Mouse (Mus musculus): Measurements from ENCODE around the gene Klhdc3. TPM values are rescaled to one million over a fixed set of nuclear protein-coding genes. Genes with fewer than 3 reads are reported as not detected.
A peak's percentile ranks its signal among the peaks of the same experiment; 100 is the strongest.

The Klhdc3 gene
- total and polyA plus RNA-seq, 2 experiments from 2014 or later: 91.5 to 179 TPM

GRCm38 (mm10) chr17:46678911-46679310, 1.8 kb downstream of the Klhdc3 start:
- Histone ChIP-seq H3K27ac (no peak overlapping the region), H3K9ac (replicated peaks; ENCODE audit: low read length) (peak overlapping the region; percentile 75; the same call in 1 of the 2 replicates), H3K36me3 (ENCODE audit: insufficient read depth, low read length) (peaks cover 37% of the 10 kb centered on the region), H3K9me3 (ENCODE audit: low read length) (no peaks in the 10 kb centered on the region), H3K4me3 (ENCODE audit: low read length) (0 out of 2 replicates have a peak overlapping the region, but pooled peaks have one; percentile 82), H3K4me1 (ENCODE audit: insufficient read depth, low read length) (peaks cover 9% of the 10 kb centered on the region; the same call in 1 of the 2 replicates), H3K27me3 (ENCODE audit: insufficient read depth, low read length) (no peaks in the 10 kb centered on the region), H3K4me2 (ENCODE audit: low read depth, low read length) (peak overlapping the region; percentile 66)
- DNase-seq (ENCODE audit: low spot score): no peak
- WGBS: 64% methylated on average over 9 of the region's 9 CpGs
- ATAC-seq: no peak
- no peak for TF ChIP-seq CTCF (IDR thresholded peaks at IDR 0.05; ENCODE audit: low read depth)

- Histone ChIP-seq H3K9me3 (ENCODE audit: low read length) (no peaks in the 10 kb centered on the region), H3K27me3 (ENCODE audit: insufficient read depth, low read length) (no peaks in the 10 kb centered on the region), H3K4me3 (ENCODE audit: low read length) (peak within 1 kb of the TSS; percentile 82), H3K9ac (replicated peaks; ENCODE audit: low read length) (peak within 1 kb of the TSS; percentile 75), H3K36me3 (ENCODE audit: insufficient read depth, low read length) (peaks cover 32% of the 10 kb centered on the region), H3K4me2 (ENCODE audit: low read depth, low read length) (peak within 1 kb of the TSS; percentile 66), H3K4me1 (ENCODE audit: insufficient read depth, low read length) (peaks cover 11% of the 10 kb centered on the region; the same call in 1 of the 2 replicates), H3K27ac (0 out of 2 replicates have a peak within 1 kb of the TSS, but pooled peaks have one; percentile 41)
- no peak for ATAC-seq
- 91% methylated on average over 8 of the region's 9 CpGs for WGBS
- no peak for DNase-seq (ENCODE audit: low spot score)
- no peak for TF ChIP-seq CTCF (IDR thresholded peaks at IDR 0.05; ENCODE audit: low read depth)
These were observed 2.3 kb downstream of the Klhdc3 start, which contains the start of gene Mea1 for GRCm38 (mm10) chr17:46678416-46678815. Gene Mea1 (plus strand): TSS chr17:46678793.

GRCm38 (mm10) chr17:46674530-46675283, 6.0 kb downstream of the Klhdc3 start:
- Histone ChIP-seq H3K27ac (peak overlapping the region; percentile 59), H3K9ac (replicated peaks; ENCODE audit: low read length) (peak overlapping the region; percentile 64; the same call in 1 of the 2 replicates), H3K4me1 (ENCODE audit: insufficient read depth, low read length) (peaks cover 13% of the 10 kb centered on the region; the same call in 1 of the 2 replicates), H3K36me3 (ENCODE audit: insufficient read depth, low read length) (peaks cover 31% of the 10 kb centered on the region), H3K9me3 (ENCODE audit: low read length) (no peaks in the 10 kb centered on the region), H3K27me3 (ENCODE audit: insufficient read depth, low read length) (no peaks in the 10 kb centered on the region), H3K4me2 (ENCODE audit: low read depth, low read length) (peak overlapping the region; percentile 83), H3K4me3 (ENCODE audit: low read length) (peak overlapping the region; percentile 66)
- 16% methylated on average over 15 of the region's 15 CpGs for WGBS
- DNase-seq (ENCODE audit: low spot score): no peak
- peak; percentile 13 for ATAC-seq
- TF ChIP-seq CTCF (IDR thresholded peaks at IDR 0.05; ENCODE audit: low read depth): no peak

- Histone ChIP-seq H3K9ac (replicated peaks; ENCODE audit: low read length) (peak within 1 kb of the TSS; percentile 64), H3K27me3 (ENCODE audit: insufficient read depth, low read length) (no peaks in the 10 kb centered on the region), H3K4me2 (ENCODE audit: low read depth, low read length) (peak within 1 kb of the TSS; percentile 83), H3K4me3 (ENCODE audit: low read length) (peak within 1 kb of the TSS; percentile 66), H3K9me3 (ENCODE audit: low read length) (no peaks in the 10 kb centered on the region), H3K36me3 (ENCODE audit: insufficient read depth, low read length) (peaks cover 36% of the 10 kb centered on the region), H3K27ac (peak within 1 kb of the TSS; percentile 67), H3K4me1 (ENCODE audit: insufficient read depth, low read length) (peaks cover 8% of the 10 kb centered on the region; the same call in 1 of the 2 replicates)
- 1% methylated on average over 42 of the region's 43 CpGs for WGBS
- ATAC-seq (peak; percentile 90), DNase-seq (ENCODE audit: low spot score) (peak; percentile 96)
- no peak for TF ChIP-seq CTCF (IDR thresholded peaks at IDR 0.05; ENCODE audit: low read depth)
These were observed 6.7 kb downstream of the Klhdc3 start, which contains the start of gene Rrp36 for GRCm38 (mm10) chr17:46673850-46674529. Gene Rrp36 (minus strand): TSS chr17:46674352.

DNA sequence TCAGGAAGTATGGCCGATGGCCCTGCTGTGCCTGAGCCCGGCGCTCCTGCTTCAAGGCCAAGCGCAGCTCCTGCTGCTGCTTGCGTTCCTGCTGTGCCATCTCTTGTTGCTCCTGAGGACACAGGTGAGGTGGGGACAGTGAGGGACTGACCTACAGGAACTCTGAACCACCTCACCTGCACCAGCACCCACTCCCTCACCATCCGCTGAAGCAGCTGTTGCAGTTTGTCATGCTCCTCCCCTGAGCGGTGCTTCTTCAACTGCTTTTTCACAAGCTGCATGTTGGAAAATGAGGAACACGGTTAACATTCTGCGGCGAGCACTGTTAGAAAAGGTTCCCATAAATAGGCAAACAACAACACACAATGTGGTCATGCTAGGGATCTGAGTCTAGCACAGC, 10.8 kb downstream of the Klhdc3 start:
- no peak overlapping the region for H3K27ac ChIP-seq
- no peak for DNase-seq (ENCODE audit: low spot score)
- H3K4me2 ChIP-seq (ENCODE audit: low read depth, low read length): no peak overlapping the region
- H3K9me3 ChIP-seq (ENCODE audit: low read length): no peaks in the 10 kb centered on the region
- TF ChIP-seq CTCF (IDR thresholded peaks at IDR 0.05; ENCODE audit: low read depth): no peak
- H3K4me3 ChIP-seq (ENCODE audit: low read length): no peak overlapping the region
- 0 out of 2 replicates have a peak, but pooled peaks cover 5% of the 10 kb centered on the region for H3K4me1 ChIP-seq (ENCODE audit: insufficient read depth, low read length)
- peaks cover 21% of the 10 kb centered on the region for H3K36me3 ChIP-seq (ENCODE audit: insufficient read depth, low read length)
- no peak overlapping the region for H3K9ac ChIP-seq (replicated peaks; ENCODE audit: low read length)
- WGBS: 95% methylated on average over 10 of the region's 10 CpGs
- no peaks in the 10 kb centered on the region for H3K27me3 ChIP-seq (ENCODE audit: insufficient read depth, low read length)
- ATAC-seq: no peak

DNA sequence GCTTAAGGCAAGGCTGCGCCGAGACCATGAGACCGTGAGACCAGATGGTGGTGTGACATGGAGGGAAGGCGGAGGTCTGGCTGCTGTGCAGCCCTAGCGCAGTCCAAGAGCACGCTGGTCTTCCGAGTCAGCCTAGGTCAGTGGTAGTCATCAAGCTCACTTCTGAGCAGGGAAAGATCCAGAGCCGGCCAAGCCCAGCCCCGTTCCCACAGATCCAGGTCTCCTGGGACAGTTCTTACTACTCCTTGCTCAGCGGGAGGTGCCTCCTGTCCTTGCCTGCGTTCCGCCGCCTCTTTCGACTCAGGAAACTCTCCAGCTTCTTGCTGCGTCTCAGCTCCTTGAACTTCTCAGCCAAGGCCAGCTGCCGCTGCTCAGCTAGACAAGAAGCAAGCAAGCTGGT, 13.0 kb downstream of the Klhdc3 start:
- TF ChIP-seq CTCF (IDR thresholded peaks at IDR 0.05; ENCODE audit: low read depth): no peak
- H3K4me1 ChIP-seq (ENCODE audit: insufficient read depth, low read length): no peaks in the 10 kb centered on the region
- H3K9me3 ChIP-seq (ENCODE audit: low read length): no peaks in the 10 kb centered on the region
- H3K4me3 ChIP-seq (ENCODE audit: low read length): no peak overlapping the region
- H3K36me3 ChIP-seq (ENCODE audit: insufficient read depth, low read length): peaks cover 29% of the 10 kb centered on the region
- no peak overlapping the region for H3K4me2 ChIP-seq (ENCODE audit: low read depth, low read length)
- WGBS: 90% methylated on average over 16 of the region's 16 CpGs
- no peak for ATAC-seq
- H3K27me3 ChIP-seq (ENCODE audit: insufficient read depth, low read length): no peaks in the 10 kb centered on the region
- H3K27ac ChIP-seq: no peak overlapping the region
- DNase-seq (ENCODE audit: low spot score): no peak
- no peak overlapping the region for H3K9ac ChIP-seq (replicated peaks; ENCODE audit: low read length)
